Mouse (Mus musculus): Measurements from ENCODE around the gene P4ha2.

GRCm38 (mm10) chr11:54062753-54063471 lies 37.0 kb upstream of the P4ha2 start:
- TF ChIP-seq CTCF (IDR thresholded peaks at IDR 0.05; ENCODE audit: low read depth, low read length) (no peak), POLR2A (IDR thresholded peaks at IDR 0.05; ENCODE audit: borderline replicate concordance, low read depth, low read length) (no peak)

Data from bone marrow macrophage, adult 2 months (primary cell).